11 mouse cellular contexts compared by ENCODE assay signal in genomic region chr17:10497781-10498420, GRCm38 (mm10).
DNase-seq lines count a peak whose midpoint lies in the region; ATAC-seq and TF ChIP-seq lines count a peak whose summit lies in the region.
"Had no signal": no experiment of that assay in that cellular context is flagged by ENCODE, and none has a peak within 500 bp of the region (broad histone marks: within the 10 kb centered on the region; RNA-seq: fewer than 3 reads in every experiment).

No protein-coding gene starts in this region.

- intact Hi-C loops in gastrocnemius, adult 2 months (cut with DNase I): loop anchor here (10.0 kb wide), 3 partner anchors 273 to 1333 kb away; no protein-coding TSS in a partner anchor
- intact Hi-C loops in gastrocnemius, postnatal 14 days (cut with DNase I; ENCODE audit: low total_unique reads): loop anchor here (10.0 kb wide), 2 partner anchors 163 to 743 kb away; no protein-coding TSS in a partner anchor

- H3K27me3 ChIP-seq in lung, postnatal 0 days (replicated peaks; ENCODE audit: insufficient read depth, low read length): no peaks in the 10 kb centered on the region
- H3K27me3 ChIP-seq in heart, embryonic 14.5 days (ENCODE audit: control insufficient read depth, insufficient read depth, low read length): no peaks in the 10 kb centered on the region
- H3K27me3 ChIP-seq: forebrain, embryonic 15.5 days; liver, embryonic 15.5 days had no signal

- peak; percentile 42 for DNase-seq in gastrocnemius, adult 2 months
- DNase-seq in gastrocnemius, postnatal 14 days: no peak
- DNase-seq in lung, postnatal 0 days (ENCODE audit: low spot score): peak; percentile 55
- no peak for DNase-seq in lung, postnatal 10 days
- DNase-seq in retina, embryonic 14.5 days (ENCODE audit: low spot score): peak; percentile 28
- no peak for DNase-seq in embryo, embryonic 10 days (ENCODE audit: low spot score)
- no peak for DNase-seq in cerebellum, adult 9-10 months

- no peaks in the 10 kb centered on the region for H3K36me3 ChIP-seq in lung, postnatal 0 days (ENCODE audit: insufficient read depth, low read length)
- no peaks in the 10 kb centered on the region for H3K36me3 ChIP-seq in heart, embryonic 14.5 days (ENCODE audit: control insufficient read depth, insufficient read depth, low read length)
- H3K36me3 ChIP-seq: forebrain, embryonic 15.5 days; liver, embryonic 15.5 days had no signal

- 32% methylated on average over 4 of the region's 4 CpGs for WGBS in lung, postnatal 0 days
- 19% methylated on average over 4 of the region's 4 CpGs for WGBS in heart, embryonic 14.5 days

- 0 out of 2 replicates have a peak, but pooled peaks have one; percentile 18 for TF ChIP-seq EP300 in lung, postnatal 0 days (IDR thresholded peaks at IDR 0.05)

- TF ChIP-seq CTCF in gastrocnemius, adult 2 months (IDR thresholded peaks at IDR 0.05): no peak
- TF ChIP-seq CTCF in lung, postnatal 0 days (IDR thresholded peaks at IDR 0.05): no peak

- peak overlapping the region; percentile 21 for H3K4me3 ChIP-seq in gastrocnemius, adult 2 months
- no peak overlapping the region for H3K4me3 ChIP-seq in lung, postnatal 0 days (ENCODE audit: low read depth, low read length)
- H3K4me3 ChIP-seq in heart, embryonic 14.5 days (ENCODE audit: control insufficient read depth in 1 of 2, insufficient read depth in 1 of 2, low read depth in 1 of 2, low read length in 2 of 2): no peak overlapping the region
- H3K4me3 ChIP-seq: forebrain, embryonic 15.5 days; liver, embryonic 15.5 days had no signal

- H3K27ac ChIP-seq in gastrocnemius, adult 2 months: peak overlapping the region; percentile 86
- H3K27ac ChIP-seq in lung, postnatal 0 days (ENCODE audit: low read length): no peak overlapping the region; the same call in 1 of the 2 replicates
- H3K27ac ChIP-seq in heart, embryonic 14.5 days (replicated peaks in 1 of 2; ENCODE audit: control insufficient read depth in 1 of 2, insufficient read depth in 1 of 2, low read depth in 2 of 2, low read length in 2 of 2): peak overlapping the region; percentile 68 to 80
- H3K27ac ChIP-seq: forebrain, embryonic 15.5 days; kidney, postnatal 0 days; liver, embryonic 15.5 days had no signal

- no peak overlapping the region for H3K9ac ChIP-seq in lung, postnatal 0 days (replicated peaks; ENCODE audit: low read depth)
- H3K9ac ChIP-seq in heart, embryonic 14.5 days (ENCODE audit: low read length): peak overlapping the region; percentile 47
- H3K9ac ChIP-seq: forebrain, embryonic 15.5 days; liver, embryonic 15.5 days had no signal

- no peak overlapping the region for H3K4me2 ChIP-seq in lung, postnatal 0 days (replicated peaks; ENCODE audit: low read depth, low read length)
- peak overlapping the region; percentile 11; the same call in 1 of the 2 replicates for H3K4me2 ChIP-seq in heart, embryonic 14.5 days (ENCODE audit: low read length)
- H3K4me2 ChIP-seq: forebrain, embryonic 15.5 days; liver, embryonic 15.5 days had no signal

- no peak for ATAC-seq in lung, postnatal 0 days
- no peak for ATAC-seq in heart, embryonic 14.5 days (ENCODE audit: insufficient number of reproducible peaks, insufficient read depth, low FRiP score, low read depth)
- ATAC-seq: forebrain, embryonic 15.5 days had no signal

- no peaks in the 10 kb centered on the region for H3K9me3 ChIP-seq in lung, postnatal 0 days (ENCODE audit: low read length)
- H3K9me3 ChIP-seq in heart, embryonic 14.5 days (ENCODE audit: control insufficient read depth, low read length): no peaks in the 10 kb centered on the region
- H3K9me3 ChIP-seq: forebrain, embryonic 15.5 days; liver, embryonic 15.5 days had no signal

- peaks cover 3% of the 10 kb centered on the region; the same call in 1 of the 2 replicates for H3K4me1 ChIP-seq in lung, postnatal 0 days (ENCODE audit: insufficient read depth, low read depth, low read length)
- H3K4me1 ChIP-seq in heart, embryonic 14.5 days (ENCODE audit: control insufficient read depth in 2 of 2, insufficient read depth in 2 of 2, low read length in 2 of 2): peaks cover 25 to 47% of the 10 kb centered on the region in 2 experiments

Comparison
In these comparisons a context has a peak if more than half of its experiments do, and no peak if none do; other contexts are left out.
1. DNase-seq: peak in gastrocnemius, adult 2 months (single experiment), lung, postnatal 0 days (single experiment) and retina, embryonic 14.5 days (single experiment); none in gastrocnemius, postnatal 14 days (single experiment), lung, postnatal 10 days (single experiment), embryo, embryonic 10 days (single experiment) and cerebellum, adult 9-10 months (single experiment).